Comparison of ENCODE assay signal across 11 mouse cellular contexts in genomic region chr15:86082551-86082961, GRCm38 (mm10). TPM values are rescaled to one million over a fixed set of nuclear protein-coding genes. Genes with fewer than 3 reads are reported as not detected.
A peak's percentile ranks its signal among the peaks of the same experiment; 100 is the strongest.
DNase-seq lines count a peak whose midpoint lies in the region; ATAC-seq lines count a peak whose summit lies in the region.
"Had no signal": no experiment of that assay in that cellular context is flagged by ENCODE, and none has a peak within 500 bp of the region (broad histone marks: within the 10 kb centered on the region; RNA-seq: fewer than 3 reads in every experiment).

No protein-coding gene starts in this region.

- peak; percentile 91 for DNase-seq in heart, adult 11 months
- DNase-seq in heart, adult 8-10 months (ENCODE audit: low spot score) = no peak
- DNase-seq in layer of hippocampus, postnatal 36 days = peak; percentile 20 to 29
- DNase-seq in layer of hippocampus, adult 9-10 months (ENCODE audit: low spot score) = no peak
- peak; percentile 92 for DNase-seq in brain, adult 2 months (ENCODE audit: low read depth, low spot score)
- DNase-seq in cerebellum, postnatal 14 days = peak; percentile 91 to 94
- no peak for DNase-seq in embryo, embryonic 9.5 days (ENCODE audit: extremely low spot score)
- DNase-seq: liver, postnatal 0 days; right cerebral cortex, postnatal 4 days had no signal

- no peak for ATAC-seq in megakaryocyte, adult 5-6 weeks (ENCODE audit: poor library complexity, severe bottlenecking)
- ATAC-seq: liver, postnatal 0 days; Patski had no signal

RNA-seq across cellular contexts. Expression of gene Gramd4, which starts 25.1 kb away (rescaled TPM):
- total RNA-seq in heart, adult 8-10 months (2022) = 10 to 100 TPM; 26.1 to 31.8 (median 27.3) TPM
- 10 to 100 TPM; 25.4 to 30.9 TPM for total RNA-seq in layer of hippocampus, postnatal 36 days (2021)
- 11.5 and 13.1 TPM in 2 replicates for total RNA-seq in megakaryocyte, adult 5-6 weeks (2015)
- 36.8 and 46.0 TPM in 2 replicates for total RNA-seq in megakaryocyte, adult 5-6 weeks (2017)

RNA-seq across cellular contexts. Expression of gene Celsr1, which starts 49.0 kb away (rescaled TPM):
- 1 to 10 TPM; 3.2 to 7.3 (median 4.5) TPM for total RNA-seq in heart, adult 8-10 months (2022)
- 1 to 10 TPM; 4.1 to 4.7 TPM for total RNA-seq in layer of hippocampus, postnatal 36 days (2021)
- total RNA-seq in megakaryocyte, adult 5-6 weeks (2015) = 1.0 and 1.2 TPM in 2 replicates
- 1.2 and 4.4 TPM in 2 replicates for total RNA-seq in megakaryocyte, adult 5-6 weeks (2017)

Comparison
In these comparisons a context has a peak if more than half of its experiments do, and no peak if none do; other contexts are left out.
1. DNase-seq: peak in heart, adult 11 months (single experiment), layer of hippocampus, postnatal 36 days (2 of 2), brain, adult 2 months (single experiment) and cerebellum, postnatal 14 days (2 of 2); none in heart, adult 8-10 months (single experiment), layer of hippocampus, adult 9-10 months (single experiment) and embryo, embryonic 9.5 days (single experiment).